ENCODE assay signal across 24 mouse cellular contexts in genomic region chr11:22917786-22918185, GRCm38 (mm10).
"Had no signal": no experiment of that assay in that cellular context is flagged by ENCODE, and none has a peak within 500 bp of the region (broad histone marks: within the 10 kb centered on the region; RNA-seq: fewer than 3 reads in every experiment).

No protein-coding gene starts in this region.

- DNase-seq: gastrocnemius, postnatal 25 days; heart, adult 2 months; heart, postnatal 4 days; kidney, adult 18-20 months; kidney, adult 8-10 months; kidney, postnatal 10 days; kidney, postnatal 25 days; kidney, postnatal 4 days had no signal

- H3K27me3 ChIP-seq: heart, embryonic 13.5 days; heart, embryonic 15.5 days; hindbrain, embryonic 12.5 days; intestine, embryonic 15.5 days; limb, embryonic 12.5 days; liver, embryonic 12.5 days had no signal

- H3K4me3 ChIP-seq: heart, adult 2 months; heart, embryonic 13.5 days; heart, embryonic 15.5 days; hindbrain, embryonic 10.5 days; hindbrain, embryonic 12.5 days; intestine, embryonic 15.5 days; layer of hippocampus, adult 2 months; left cerebral cortex, adult 2 months; limb, embryonic 10.5 days; limb, embryonic 12.5 days; liver, embryonic 12.5 days had no signal

- H3K27ac ChIP-seq: heart, adult 2 months; heart, embryonic 13.5 days; heart, embryonic 15.5 days; hindbrain, embryonic 10.5 days; hindbrain, embryonic 12.5 days; hindbrain, embryonic 14.5 days; intestine, embryonic 15.5 days; layer of hippocampus, adult 2 months; left cerebral cortex, adult 2 months; limb, embryonic 10.5 days; limb, embryonic 12.5 days; liver, embryonic 12.5 days; liver, embryonic 14.5 days had no signal

- ATAC-seq: hindbrain, embryonic 16.5 days; inflammation-experienced regulatory T-cells, adult 6 months; intestine, embryonic 15.5 days; intestine, postnatal 0 days; liver, embryonic 12.5 days had no signal

- H3K9me3 ChIP-seq: heart, embryonic 15.5 days; hindbrain, embryonic 10.5 days; hindbrain, embryonic 12.5 days; intestine, embryonic 15.5 days; limb, embryonic 10.5 days; limb, embryonic 12.5 days; liver, embryonic 12.5 days had no signal

- H3K9ac ChIP-seq: heart, embryonic 13.5 days; heart, embryonic 15.5 days; hindbrain, embryonic 12.5 days; hindbrain, embryonic 14.5 days; intestine, embryonic 15.5 days; limb, embryonic 12.5 days; liver, embryonic 12.5 days; liver, embryonic 14.5 days had no signal

- H3K4me2 ChIP-seq: heart, embryonic 11.5 days; heart, embryonic 13.5 days; heart, embryonic 15.5 days; hindbrain, embryonic 12.5 days; hindbrain, embryonic 14.5 days; intestine, embryonic 15.5 days; limb, embryonic 12.5 days; liver, embryonic 12.5 days had no signal

- H3K36me3 ChIP-seq: heart, embryonic 15.5 days; hindbrain, embryonic 12.5 days; intestine, embryonic 15.5 days; limb, embryonic 10.5 days; limb, embryonic 12.5 days; liver, embryonic 12.5 days had no signal

- H3K4me1 ChIP-seq: hindbrain, embryonic 10.5 days; hindbrain, embryonic 12.5 days; intestine, embryonic 15.5 days; limb, embryonic 10.5 days; limb, embryonic 12.5 days had no signal
